Mouse (Mus musculus): ENCODE data around the gene Dok5. TPM values are rescaled to one million over a fixed set of nuclear protein-coding genes. Genes with fewer than 3 reads are reported as not detected.

Gene Dok5
- polyA plus RNA-seq, 1 experiment from 2014 or later = 0.78 TPM

DNA sequence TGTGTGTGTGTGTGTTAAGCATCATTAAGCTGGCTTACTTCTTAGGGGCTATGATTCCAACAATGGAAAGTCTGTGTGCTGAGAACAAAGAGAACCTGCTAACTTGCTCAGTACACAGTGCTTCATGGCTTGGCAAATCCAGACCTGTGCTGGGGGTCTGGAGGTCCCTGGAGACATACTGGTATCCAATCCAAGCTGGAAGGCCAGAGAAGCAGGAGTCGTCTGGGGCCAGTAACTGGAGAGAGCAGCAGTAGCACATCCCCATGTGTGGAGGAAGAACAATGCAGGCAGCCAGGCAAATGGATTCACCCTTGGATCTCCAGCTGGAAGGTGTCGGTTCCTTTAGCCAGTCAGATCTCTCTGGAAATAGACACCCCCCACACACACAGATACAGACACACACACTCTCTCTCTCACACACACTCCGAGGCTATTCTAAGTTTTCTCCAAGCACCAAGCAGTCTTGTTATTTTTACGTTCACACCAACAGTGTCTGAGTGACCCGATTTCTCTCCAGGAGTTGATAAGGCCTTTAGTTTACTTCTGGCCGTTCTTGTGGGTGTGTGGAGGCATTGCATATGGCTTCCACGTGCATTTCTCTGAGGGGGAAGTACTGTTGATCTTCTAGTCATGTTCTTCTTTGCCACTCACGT lies 8.2 kb downstream of the Dok5 start:
- Histone ChIP-seq H3K9ac (ENCODE audit: low read length) (no peak overlapping the region), H3K4me2 (replicated peaks; ENCODE audit: low read depth) (no peak overlapping the region), H3K4me1 (replicated peaks; ENCODE audit: control insufficient read depth, insufficient read depth) (no peaks in the 10 kb centered on the region), H3K36me3 (ENCODE audit: control insufficient read depth, insufficient read depth, low read length) (no peaks in the 10 kb centered on the region), H3K27me3 (ENCODE audit: control insufficient read depth, insufficient read depth, low read length) (no peaks in the 10 kb centered on the region), H3K27ac (replicated peaks) (no peak overlapping the region), H3K9me3 (ENCODE audit: control insufficient read depth, low read length) (no peaks in the 10 kb centered on the region), H3K4me3 (ENCODE audit: low read depth, low read length) (no peak overlapping the region)
- ATAC-seq (ENCODE audit: low FRiP score, low TSS enrichment) (no peak), DNase-seq (ENCODE audit: low spot score) (no peak)
- TF ChIP-seq CTCF (IDR thresholded peaks at IDR 0.05; ENCODE audit: low read depth) (no peak), EP300 (optimal IDR thresholded peaks at IDR 0.05) (no peak)
- WGBS = 50% methylated on average over 8 of the region's 8 CpGs

DNA sequence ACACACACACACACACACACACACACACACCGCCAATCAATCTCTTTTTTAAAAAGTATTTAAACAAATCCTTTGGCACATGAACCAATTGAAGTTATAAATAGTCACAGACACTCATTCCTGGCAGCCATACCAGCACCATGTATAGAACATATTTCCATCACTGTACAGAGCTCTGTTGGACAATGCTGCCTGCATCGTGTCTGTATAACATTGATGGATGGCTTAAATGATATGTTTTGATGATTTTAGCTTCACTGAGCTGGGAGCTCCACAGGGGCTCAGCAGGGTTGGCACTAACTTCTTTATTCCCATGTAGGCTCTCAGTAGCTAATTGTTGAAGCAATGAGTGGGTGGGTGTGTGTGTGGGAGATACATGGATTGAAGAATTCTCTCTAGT lies 11.9 kb downstream of the Dok5 start:
- 53% methylated on average over 2 of the region's 2 CpGs for WGBS
- Histone ChIP-seq H3K27ac (replicated peaks) (no peak overlapping the region), H3K4me2 (replicated peaks; ENCODE audit: low read depth) (no peak overlapping the region), H3K9ac (ENCODE audit: low read length) (no peak overlapping the region), H3K36me3 (ENCODE audit: control insufficient read depth, insufficient read depth, low read length) (no peaks in the 10 kb centered on the region), H3K4me3 (ENCODE audit: low read depth, low read length) (no peak overlapping the region), H3K9me3 (ENCODE audit: control insufficient read depth, low read length) (no peaks in the 10 kb centered on the region), H3K4me1 (replicated peaks; ENCODE audit: control insufficient read depth, insufficient read depth) (no peaks in the 10 kb centered on the region), H3K27me3 (ENCODE audit: control insufficient read depth, insufficient read depth, low read length) (no peaks in the 10 kb centered on the region)
- TF ChIP-seq CTCF (IDR thresholded peaks at IDR 0.05; ENCODE audit: low read depth) = no peak
- no peak for TF ChIP-seq EP300 (optimal IDR thresholded peaks at IDR 0.05)
- DNase-seq (ENCODE audit: low spot score) (no peak), ATAC-seq (ENCODE audit: low FRiP score, low TSS enrichment) (no peak)

- ATAC-seq (ENCODE audit: low FRiP score, low TSS enrichment) (no peak), DNase-seq (ENCODE audit: low spot score) (no peak)
- Histone ChIP-seq H3K4me3 (ENCODE audit: low read depth, low read length) (no peak overlapping the region), H3K9me3 (ENCODE audit: control insufficient read depth, low read length) (no peaks in the 10 kb centered on the region), H3K4me2 (replicated peaks; ENCODE audit: low read depth) (no peak overlapping the region), H3K36me3 (ENCODE audit: control insufficient read depth, insufficient read depth, low read length) (no peaks in the 10 kb centered on the region), H3K9ac (ENCODE audit: low read length) (no peak overlapping the region), H3K27me3 (ENCODE audit: control insufficient read depth, insufficient read depth, low read length) (no peaks in the 10 kb centered on the region), H3K27ac (replicated peaks) (no peak overlapping the region), H3K4me1 (replicated peaks; ENCODE audit: control insufficient read depth, insufficient read depth) (no peaks in the 10 kb centered on the region)
- 76% methylated on average over 3 of the region's 3 CpGs for WGBS
- TF ChIP-seq CTCF (IDR thresholded peaks at IDR 0.05; ENCODE audit: low read depth) (no peak), EP300 (optimal IDR thresholded peaks at IDR 0.05) (no peak)
These were observed 17.3 kb downstream of the Dok5 start for GRCm38 (mm10) chr2:170748901-170749300.

DNA sequence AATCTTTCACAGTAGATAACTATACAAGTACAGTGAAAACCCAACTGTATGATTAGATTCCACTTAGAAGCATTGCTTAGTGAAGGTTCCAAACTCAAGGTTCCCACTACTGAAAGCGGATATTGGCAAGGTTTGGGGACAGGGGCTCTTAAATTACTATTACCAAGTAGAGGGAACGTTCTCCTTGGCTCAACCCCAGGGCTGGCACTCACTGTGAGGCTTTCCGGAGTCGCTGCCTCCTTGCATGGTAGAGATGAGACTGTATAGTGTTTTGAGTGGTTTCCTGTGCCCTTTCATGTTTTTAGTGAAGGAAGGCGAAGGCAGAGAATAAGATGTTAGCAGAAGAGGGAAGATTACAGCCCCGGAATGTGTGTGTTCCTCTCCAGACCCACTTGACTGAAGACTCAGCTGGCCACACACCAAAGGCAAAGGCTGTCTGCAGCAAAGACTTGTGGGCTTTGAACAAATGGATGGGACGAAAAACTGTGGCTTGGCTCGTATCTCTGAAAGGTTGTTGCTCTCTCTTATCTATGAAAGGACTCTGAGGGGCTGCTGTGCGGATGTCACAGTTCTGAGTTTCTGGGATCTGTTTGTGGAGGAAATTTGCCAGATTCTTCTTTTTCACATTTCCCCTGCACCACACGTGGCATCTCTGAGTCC lies 20.7 kb downstream of the Dok5 start:
- Histone ChIP-seq H3K27ac (replicated peaks) (no peak overlapping the region), H3K27me3 (ENCODE audit: control insufficient read depth, insufficient read depth, low read length) (no peaks in the 10 kb centered on the region), H3K36me3 (ENCODE audit: control insufficient read depth, insufficient read depth, low read length) (no peaks in the 10 kb centered on the region), H3K4me3 (ENCODE audit: low read depth, low read length) (no peak overlapping the region), H3K9ac (ENCODE audit: low read length) (no peak overlapping the region), H3K4me1 (replicated peaks; ENCODE audit: control insufficient read depth, insufficient read depth) (no peaks in the 10 kb centered on the region), H3K4me2 (replicated peaks; ENCODE audit: low read depth) (no peak overlapping the region), H3K9me3 (ENCODE audit: control insufficient read depth, low read length) (no peaks in the 10 kb centered on the region)
- ATAC-seq (ENCODE audit: low FRiP score, low TSS enrichment) = no peak
- whole genome bisulfite sequencing = 60% methylated on average over 10 of the region's 10 CpGs
- no peak for DNase-seq (ENCODE audit: low spot score)
- TF ChIP-seq EP300 (optimal IDR thresholded peaks at IDR 0.05) (no peak), CTCF (IDR thresholded peaks at IDR 0.05; ENCODE audit: low read depth) (no peak)

- Histone ChIP-seq H3K9me3 (ENCODE audit: control insufficient read depth, low read length) (no peaks in the 10 kb centered on the region), H3K4me3 (ENCODE audit: low read depth, low read length) (no peak overlapping the region), H3K27ac (replicated peaks) (no peak overlapping the region), H3K27me3 (ENCODE audit: control insufficient read depth, insufficient read depth, low read length) (no peaks in the 10 kb centered on the region), H3K4me2 (replicated peaks; ENCODE audit: low read depth) (no peak overlapping the region), H3K4me1 (replicated peaks; ENCODE audit: control insufficient read depth, insufficient read depth) (no peaks in the 10 kb centered on the region), H3K36me3 (ENCODE audit: control insufficient read depth, insufficient read depth, low read length) (no peaks in the 10 kb centered on the region), H3K9ac (ENCODE audit: low read length) (no peak overlapping the region)
- WGBS = 65% methylated on average over 2 of the region's 2 CpGs
- TF ChIP-seq CTCF (IDR thresholded peaks at IDR 0.05; ENCODE audit: low read depth) (no peak), EP300 (optimal IDR thresholded peaks at IDR 0.05) (no peak)
- DNase-seq (ENCODE audit: low spot score) (no peak), ATAC-seq (ENCODE audit: low FRiP score, low TSS enrichment) (no peak)
These were observed 24.2 kb downstream of the Dok5 start for GRCm38 (mm10) chr2:170755817-170756216.

DNA sequence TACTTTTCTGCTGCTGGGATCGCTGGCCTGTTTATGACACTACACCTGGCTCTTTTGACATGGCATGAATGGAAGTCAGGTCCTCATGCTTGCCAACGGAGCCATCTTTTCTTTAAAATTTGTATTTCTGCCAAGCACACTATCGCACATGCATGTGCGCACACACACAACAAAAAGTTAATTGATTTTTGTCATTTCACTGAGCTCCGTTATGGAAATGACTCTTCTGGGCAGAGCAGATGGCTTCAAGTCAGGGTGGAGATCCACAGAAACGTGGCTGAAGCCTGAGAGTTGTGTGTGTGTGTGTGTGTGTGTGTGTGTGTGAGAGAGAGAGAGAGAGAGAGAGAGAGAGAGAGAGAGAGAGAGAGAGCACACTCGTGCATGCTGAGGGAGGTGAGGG lies 25.1 kb downstream of the Dok5 start:
- no peaks in the 10 kb centered on the region for H3K36me3 ChIP-seq (ENCODE audit: control insufficient read depth, insufficient read depth, low read length)
- 56% methylated on average over 7 of the region's 7 CpGs for WGBS
- no peak for DNase-seq (ENCODE audit: low spot score)
- no peak overlapping the region for H3K9ac ChIP-seq (ENCODE audit: low read length)
- H3K4me3 ChIP-seq (ENCODE audit: low read depth, low read length) = no peak overlapping the region
- H3K27ac ChIP-seq (replicated peaks) = no peak overlapping the region
- no peaks in the 10 kb centered on the region for H3K9me3 ChIP-seq (ENCODE audit: control insufficient read depth, low read length)
- no peak for TF ChIP-seq CTCF (IDR thresholded peaks at IDR 0.05; ENCODE audit: low read depth)
- TF ChIP-seq EP300 (optimal IDR thresholded peaks at IDR 0.05) = no peak
- ATAC-seq (ENCODE audit: low FRiP score, low TSS enrichment) = no peak
- H3K27me3 ChIP-seq (ENCODE audit: control insufficient read depth, insufficient read depth, low read length) = no peaks in the 10 kb centered on the region
- H3K4me2 ChIP-seq (replicated peaks; ENCODE audit: low read depth) = no peak overlapping the region
- H3K4me1 ChIP-seq (replicated peaks; ENCODE audit: control insufficient read depth, insufficient read depth) = no peaks in the 10 kb centered on the region
